Mouse (Mus musculus) cerebellum, adult (tissue): Measurements from ENCODE around the gene Hist1h2bl.
A peak's percentile ranks its signal among the peaks of the same experiment; 100 is the strongest.
"Not testable (repeated sequence)": the region's sequence is repeated elsewhere in the genome, so short reads cannot be mapped to it uniquely, and the experiment has no call there.

Source experiments
- ATAC-seq: cut with Nextera tagmentation; 2 replicates; pipeline ENCODE4 v1.9.2; 2017; ENCODE audit warnings: mild to moderate bottlenecking, moderate library complexity, mixed read lengths; ENCODE audit not compliant: insufficient number of reproducible peaks, low FRiP score, low TSS enrichment

Gene Hist1h2bl

DNA sequence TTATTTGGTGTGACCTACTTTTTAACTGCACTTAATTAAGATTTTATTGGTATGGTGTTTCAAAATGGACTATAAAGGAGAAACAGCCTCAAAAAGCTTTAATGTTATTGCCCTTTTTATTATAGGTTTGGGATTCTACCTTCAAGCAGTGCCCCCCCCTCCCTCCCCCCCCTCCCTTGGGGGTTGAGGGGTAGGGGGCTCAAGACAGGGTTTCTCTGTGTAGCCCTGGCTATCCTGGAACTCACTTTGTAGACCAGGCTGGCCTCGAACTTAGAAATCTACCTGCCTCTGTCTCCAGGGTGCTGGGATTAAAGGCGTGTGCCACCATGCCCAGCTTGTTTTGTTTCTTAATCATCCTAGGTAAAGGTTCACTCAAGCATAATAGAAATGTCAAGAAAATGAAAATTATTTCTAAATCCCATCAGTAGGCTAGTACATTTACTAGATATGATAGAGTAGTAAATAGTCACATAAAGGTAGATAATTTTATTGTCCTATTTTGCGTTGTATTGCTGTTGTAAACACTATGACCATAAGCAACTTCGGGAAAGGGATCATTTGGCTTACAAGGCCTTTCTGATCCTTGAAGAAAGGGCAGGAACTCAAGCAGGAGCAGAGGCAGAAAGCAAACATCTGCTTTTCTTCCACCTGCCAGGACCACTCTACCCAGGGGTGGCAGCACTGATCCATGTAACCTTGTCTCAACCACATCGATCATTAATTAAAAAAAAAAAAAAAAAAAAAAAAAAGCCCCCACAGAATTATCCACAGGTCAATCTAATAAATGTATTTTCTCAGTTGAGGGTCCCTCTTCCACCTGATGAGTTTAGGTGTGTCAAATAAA, 7.3 kb upstream of the Hist1h2bl start:
- no peak for ATAC-seq

DNA sequence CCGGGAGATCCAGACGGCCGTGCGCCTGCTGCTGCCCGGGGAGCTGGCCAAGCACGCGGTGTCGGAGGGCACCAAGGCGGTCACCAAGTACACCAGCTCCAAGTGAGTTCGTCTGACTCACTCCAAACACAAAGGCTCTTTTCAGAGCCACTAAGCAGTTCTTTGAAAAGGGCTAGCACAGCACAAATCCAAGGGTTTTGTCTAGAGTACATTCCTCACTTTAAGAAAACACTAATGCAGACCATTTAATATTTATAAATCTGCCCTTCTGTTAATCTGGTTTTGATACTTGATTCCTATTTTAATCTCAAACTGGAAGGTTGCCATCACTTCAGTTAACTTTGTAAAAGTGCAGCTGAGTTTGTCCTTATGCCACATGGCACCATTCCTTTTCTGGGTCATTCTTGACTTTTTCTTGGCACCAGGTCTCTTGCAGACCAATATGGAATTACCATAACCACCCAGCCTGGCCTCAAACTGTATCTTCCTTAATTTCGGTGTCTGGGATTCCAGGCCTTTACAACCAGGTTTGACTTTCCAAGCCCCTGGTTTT, 6.5 kb upstream of the Hist1h2bl start:
- no peak for ATAC-seq

GRCm38 (mm10) chr13:21721757-21722372, 5.9 kb upstream of the Hist1h2bl start, which contains the start of gene Hist1h2bm:
TSS of gene Hist1h2bm (plus strand) at chr13:21722044.
- peak; percentile 100 for ATAC-seq

DNA sequence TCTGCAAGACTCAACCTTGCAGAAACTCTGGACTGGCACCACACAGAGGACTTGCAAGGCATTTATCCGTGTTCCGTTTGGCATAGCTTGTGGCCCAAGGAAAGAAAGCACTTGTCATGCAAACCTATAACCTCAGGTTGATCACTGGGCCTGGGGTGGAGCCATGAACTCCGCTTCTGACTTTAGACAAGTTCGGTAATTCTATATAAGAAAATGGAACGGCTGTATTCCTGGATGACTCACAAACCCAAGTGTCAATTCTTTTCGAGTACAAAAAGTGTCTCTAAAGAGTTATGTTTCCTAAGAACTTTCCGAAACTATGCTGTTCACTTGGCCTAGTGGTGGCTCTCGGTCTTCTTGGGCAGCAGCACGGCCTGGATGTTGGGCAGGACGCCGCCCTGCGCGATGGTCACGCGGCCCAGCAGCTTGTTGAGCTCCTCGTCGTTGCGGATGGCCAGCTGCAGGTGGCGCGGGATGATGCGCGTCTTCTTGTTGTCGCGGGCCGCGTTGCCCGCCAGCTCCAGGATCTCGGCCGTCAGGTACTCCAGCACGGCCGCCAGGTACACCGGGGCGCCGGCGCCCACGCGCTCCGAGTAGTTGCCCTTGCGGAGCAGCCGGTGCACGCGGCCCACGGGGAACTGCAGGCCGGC, 5.3 kb upstream of the Hist1h2bl start:
- not testable (repeated sequence) for ATAC-seq

DNA sequence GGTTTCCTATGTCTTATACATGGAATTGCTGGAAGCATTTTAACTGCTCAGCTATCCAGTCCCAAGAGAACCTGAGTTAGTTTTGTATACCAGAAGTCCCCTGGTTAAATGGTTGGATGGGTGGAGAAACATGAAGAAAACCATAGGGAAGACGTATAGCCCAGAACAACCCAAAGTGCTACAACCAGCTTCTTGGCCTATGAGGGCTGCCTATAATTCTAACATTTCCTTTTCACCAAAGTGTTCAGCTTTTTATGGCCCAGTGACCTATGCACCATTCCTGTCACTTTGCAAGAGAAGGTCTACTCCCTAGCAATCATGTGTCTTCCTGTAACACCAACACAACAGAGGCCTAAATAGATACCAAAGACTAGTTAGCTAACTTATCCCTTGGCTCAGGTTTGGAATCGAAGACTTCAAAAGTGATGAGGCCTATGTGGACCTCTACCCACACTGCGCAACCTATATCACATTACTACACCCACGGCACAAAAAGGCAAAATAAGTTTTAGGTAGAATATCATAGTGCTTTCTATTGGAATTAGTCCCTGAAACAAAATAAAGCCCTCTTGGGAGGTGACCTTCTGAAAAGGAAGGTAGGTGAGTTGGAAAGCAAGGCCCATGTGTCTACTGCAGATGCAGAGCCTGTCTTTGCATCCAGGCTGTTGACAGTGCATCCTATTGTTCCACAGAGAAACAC, 2.6 kb upstream of the Hist1h2bl start:
- no peak for ATAC-seq

DNA sequence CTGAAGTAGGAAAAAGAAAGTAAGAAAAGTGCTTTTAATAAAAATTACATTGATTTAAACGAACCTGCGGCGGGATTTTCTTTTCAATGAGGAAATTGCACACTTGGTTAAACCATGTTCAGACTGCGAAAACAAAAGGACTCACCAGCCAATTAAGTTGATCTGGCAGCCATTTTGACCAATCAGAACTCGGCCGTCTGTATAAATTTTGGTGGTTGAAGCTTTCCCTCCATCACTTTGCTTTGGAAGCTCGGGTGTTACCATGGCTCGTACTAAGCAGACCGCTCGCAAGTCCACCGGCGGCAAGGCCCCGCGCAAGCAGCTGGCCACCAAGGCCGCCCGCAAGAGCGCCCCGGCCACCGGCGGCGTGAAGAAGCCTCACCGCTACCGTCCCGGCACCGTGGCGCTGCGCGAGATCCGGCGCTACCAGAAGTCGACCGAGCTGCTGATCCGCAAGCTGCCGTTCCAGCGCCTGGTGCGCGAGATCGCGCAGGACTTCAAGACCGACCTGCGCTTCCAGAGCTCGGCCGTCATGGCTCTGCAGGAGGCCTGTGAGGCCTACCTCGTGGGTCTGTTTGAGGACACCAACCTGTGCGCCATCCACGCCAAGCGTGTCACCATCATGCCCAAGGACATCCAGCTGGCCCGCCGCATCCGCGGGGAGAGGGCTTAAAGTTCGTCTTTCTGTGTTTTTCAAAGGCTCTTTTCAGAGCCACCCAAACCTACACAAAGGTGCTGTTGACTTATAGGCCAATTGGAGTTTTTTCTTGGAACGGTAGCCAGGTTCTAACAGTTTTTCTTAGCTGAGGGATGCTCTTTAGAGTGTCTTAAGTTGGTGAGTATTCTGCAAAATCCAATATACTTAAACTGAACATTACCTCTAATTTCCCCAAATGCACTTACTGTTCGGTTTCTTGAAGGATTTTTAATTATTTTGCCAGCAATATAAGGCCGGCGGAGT, 1.7 kb upstream of the Hist1h2bl start, which contains the start of gene Hist1h3h:
Hist1h3h (plus strand) TSS at position 263 of the 961 bp plus-strand sequence.
- peak; percentile 36; the same call in 1 of the 2 replicates for ATAC-seq

GRCm38 (mm10) chr13:21716540-21717391, 823 bp upstream of the Hist1h2bl start:
- ATAC-seq: not testable (repeated sequence)

DNA sequence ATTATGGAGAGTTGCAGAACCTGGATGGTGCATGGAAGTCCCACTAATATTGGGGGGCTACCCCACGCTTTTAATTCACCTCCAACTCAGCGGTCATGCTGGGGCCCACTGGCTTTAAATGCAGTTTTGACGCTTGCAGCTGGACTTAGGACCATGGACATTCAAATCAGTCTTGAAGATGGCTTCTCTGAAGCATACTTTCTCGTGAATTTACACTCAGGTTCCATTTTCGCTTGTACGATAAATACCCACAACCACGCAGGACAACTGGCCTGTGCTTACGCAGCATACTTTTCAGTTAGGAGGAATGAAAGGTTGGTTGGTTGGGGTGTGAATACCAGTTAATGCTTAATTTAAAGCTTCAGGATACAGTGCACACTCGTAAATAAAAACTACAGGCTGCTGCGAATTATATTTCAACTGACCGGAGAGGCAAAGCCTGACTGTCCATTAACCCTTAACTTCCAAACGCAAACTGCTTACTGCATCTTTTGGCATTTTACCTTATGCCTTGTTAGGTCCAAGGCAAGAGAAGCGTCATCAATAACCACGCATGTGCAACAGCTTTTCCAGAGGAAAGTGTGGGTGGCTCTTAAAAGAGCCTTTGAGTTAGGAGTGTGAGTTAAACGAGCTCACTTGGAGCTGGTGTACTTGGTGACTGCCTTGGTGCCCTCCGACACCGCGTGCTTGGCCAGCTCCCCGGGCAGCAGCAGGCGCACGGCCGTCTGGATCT, 646 bp downstream of the Hist1h2bl start:
- ATAC-seq: no peak

GRCm38 (mm10) chr13:21714725-21715124, 1.2 kb downstream of the Hist1h2bl start:
- no peak; the same call in 1 of the 2 replicates for ATAC-seq

- ATAC-seq: no peak
Measured at GRCm38 (mm10) chr13:21711698-21712097, 4.2 kb downstream of the Hist1h2bl start.

DNA sequence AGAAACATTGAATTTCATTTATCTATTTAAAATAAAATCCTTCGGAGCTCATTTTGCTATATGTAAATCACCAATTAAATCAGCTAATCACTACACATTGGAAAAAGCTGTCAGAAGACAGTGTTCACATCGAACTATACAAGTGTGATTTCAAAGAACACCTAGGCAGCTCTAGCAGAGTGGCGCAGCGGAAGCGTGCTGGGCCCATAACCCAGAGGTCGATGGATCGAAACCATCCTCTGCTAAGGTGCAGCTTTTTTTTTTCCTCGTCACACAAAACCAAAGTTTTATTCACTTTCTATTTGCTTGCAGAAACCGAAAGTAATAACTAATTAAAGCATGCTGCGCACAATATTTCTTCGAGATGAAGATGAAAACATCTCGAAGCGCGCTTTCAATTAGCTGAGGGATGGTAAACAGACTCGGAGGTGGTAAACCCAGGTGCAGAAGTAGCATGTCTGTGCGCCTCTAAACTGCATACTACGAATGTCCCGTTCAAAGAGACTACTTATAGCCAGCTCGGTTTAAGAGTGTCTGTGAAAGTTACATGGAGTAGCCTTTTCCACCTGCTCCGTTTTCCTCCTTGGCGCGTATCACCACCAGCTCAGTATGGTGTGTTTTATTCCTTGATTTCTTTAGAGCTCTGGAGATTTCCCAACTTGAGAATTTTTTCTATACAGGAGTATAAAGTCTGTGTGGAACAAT, 5.0 kb downstream of the Hist1h2bl start:
- ATAC-seq: peak; percentile 38; the same call in 1 of the 2 replicates

GRCm38 (mm10) chr13:21710031-21710711, 5.8 kb downstream of the Hist1h2bl start:
- peak; percentile 83 for ATAC-seq

- no peak for ATAC-seq
Measured at GRCm38 (mm10) chr13:21706669-21707068, 9.3 kb downstream of the Hist1h2bl start.

- ATAC-seq: no peak
Measured at GRCm38 (mm10) chr13:21697811-21698210, 18.1 kb downstream of the Hist1h2bl start, which contains the start of gene Olfr1359. TSS of gene Olfr1359 (plus strand) at chr13:21698111.

GRCm38 (mm10) chr13:21677305-21677704, 38.6 kb downstream of the Hist1h2bl start, which contains the start of gene Olfr1360:
TSS of gene Olfr1360 (minus strand) at chr13:21677405.
- ATAC-seq: no peak
